Mouse (Mus musculus): ENCODE measurements around the gene Lrrc51.
"Not testable (repeated sequence)": the region's sequence is repeated elsewhere in the genome, so short reads cannot be mapped to it uniquely, and the experiment has no call there.

Gene Lrrc51

DNA sequence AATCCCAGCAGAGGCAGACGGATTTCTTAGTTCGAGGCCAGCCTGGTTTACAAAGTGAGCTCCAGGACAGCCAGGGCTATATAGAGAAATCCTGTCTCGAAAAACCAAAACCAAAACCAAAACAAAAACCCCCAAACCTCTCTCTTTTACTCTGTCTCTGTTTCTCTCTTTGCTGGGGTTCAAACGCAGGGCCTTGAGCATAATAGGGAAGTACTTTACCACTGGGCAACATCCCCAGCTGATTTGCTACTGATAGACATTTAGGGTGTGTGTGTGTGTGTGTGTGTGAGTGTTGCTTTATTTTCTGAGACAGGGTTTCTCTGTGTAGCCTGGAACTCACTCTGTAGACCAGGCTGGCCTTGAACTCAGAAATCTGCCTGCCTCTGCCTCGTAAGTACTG lies 15.3 kb upstream of the Lrrc51 start:
- in situ Hi-C loops (cut with MboI; ENCODE audit: unreplicated experiment in 2 of 2) = not testable (repeated sequence)

DNA sequence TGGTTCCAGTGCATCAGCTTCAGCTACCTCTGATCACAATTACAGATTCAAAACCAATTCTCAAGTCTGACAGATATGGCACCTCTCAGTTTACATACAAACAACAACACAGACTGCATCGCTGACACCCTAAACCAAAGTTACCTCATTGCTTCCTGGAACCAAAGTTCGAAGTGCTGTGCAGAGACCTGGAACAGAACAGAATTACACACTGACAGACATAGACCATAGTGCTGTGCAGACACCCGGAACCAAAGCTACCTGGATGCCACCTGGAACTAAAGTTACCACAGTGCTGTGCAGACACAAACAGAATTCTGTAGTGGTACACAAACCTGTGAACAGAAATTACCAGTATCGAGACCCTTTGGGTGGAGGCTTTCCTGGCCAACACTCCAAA lies 6.1 kb upstream of the Lrrc51 start:
- in situ Hi-C loops (cut with MboI; ENCODE audit: unreplicated experiment in 2 of 2) = no loop called here

DNA sequence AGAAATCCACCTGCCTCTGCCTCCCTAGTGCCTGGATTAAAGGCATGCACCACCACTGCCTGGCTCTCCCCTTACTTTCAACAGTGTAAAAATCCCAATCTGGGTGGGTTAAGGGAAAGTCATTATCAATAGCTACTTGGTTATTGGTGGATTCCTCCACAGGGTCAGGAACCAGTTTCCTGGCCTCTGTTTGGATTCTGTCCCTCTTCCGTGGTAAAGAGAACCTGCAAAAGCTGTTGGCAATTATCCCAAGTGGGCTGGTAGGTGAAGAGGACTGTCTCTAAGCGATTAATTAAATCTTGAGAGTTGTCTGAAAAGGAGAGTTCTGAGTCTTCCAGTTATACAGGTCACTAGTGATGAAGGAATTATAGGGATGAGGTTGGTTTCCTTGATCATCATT lies 4.7 kb upstream of the Lrrc51 start:
- in situ Hi-C loops (cut with MboI; ENCODE audit: unreplicated experiment in 2 of 2) = no loop called here

DNA sequence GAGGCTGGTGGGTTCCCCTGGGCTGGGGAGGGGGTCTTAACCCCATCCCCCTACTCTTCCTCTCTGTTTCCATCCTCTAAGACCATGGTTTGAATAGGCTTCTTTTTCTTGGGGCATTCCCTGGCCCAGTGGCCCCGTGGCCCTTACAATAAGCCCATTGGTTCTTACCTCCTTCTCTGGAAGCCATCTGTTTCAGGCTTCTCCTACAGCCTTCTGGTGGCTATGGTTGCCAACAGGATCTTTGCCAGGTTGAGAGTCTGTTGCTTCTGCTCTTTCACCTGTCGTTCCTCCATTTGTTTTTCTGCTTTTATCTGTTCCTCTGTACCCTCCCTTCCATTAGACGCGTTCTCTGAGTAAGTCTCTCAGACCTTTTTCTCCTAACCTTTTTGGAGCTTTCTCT lies 3.9 kb upstream of the Lrrc51 start:
- in situ Hi-C loops (cut with MboI; ENCODE audit: unreplicated experiment in 2 of 2) = no loop called here

DNA sequence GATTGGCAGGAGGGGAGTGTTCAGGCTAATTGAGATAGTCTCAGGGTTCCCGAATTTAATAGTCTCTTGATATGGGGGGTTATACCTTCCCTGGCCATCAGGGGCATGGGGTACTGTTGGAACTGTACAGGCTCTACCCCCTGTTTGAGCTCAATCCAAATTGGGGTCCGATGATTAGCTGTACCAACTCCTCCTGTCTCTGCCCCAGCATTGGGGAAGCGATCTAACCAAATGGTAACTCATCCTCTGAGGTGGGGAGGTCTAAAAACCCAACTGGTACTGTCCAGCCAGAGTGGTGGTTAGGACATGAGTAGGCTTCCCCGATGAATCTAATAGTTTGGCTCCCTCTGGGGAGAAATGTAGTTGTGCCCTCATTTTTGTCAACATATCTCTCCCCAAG lies 3.3 kb upstream of the Lrrc51 start:
- in situ Hi-C loops (cut with MboI; ENCODE audit: unreplicated experiment in 2 of 2) = no loop called here

DNA sequence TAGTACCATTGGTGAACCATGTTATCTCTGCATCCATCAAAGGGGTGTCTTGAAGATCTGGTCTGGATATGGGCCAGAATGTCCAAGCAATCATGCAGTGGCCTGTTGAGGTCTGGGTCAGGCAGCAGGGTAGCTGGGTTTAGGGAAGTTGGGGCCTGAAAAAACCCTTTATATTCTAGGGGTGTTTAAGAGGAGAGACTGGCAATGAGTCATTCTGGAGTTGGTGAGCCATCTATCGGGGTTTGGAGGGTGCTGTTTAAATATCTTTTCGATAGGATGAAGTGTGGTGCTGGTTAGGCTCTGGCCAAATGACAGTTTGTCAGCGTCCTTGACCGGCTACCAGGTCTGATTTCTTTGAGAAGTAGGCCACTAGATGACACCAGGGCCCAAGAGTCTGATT lies 2.3 kb upstream of the Lrrc51 start:
- in situ Hi-C loops (cut with MboI; ENCODE audit: unreplicated experiment in 2 of 2) = no loop called here

DNA sequence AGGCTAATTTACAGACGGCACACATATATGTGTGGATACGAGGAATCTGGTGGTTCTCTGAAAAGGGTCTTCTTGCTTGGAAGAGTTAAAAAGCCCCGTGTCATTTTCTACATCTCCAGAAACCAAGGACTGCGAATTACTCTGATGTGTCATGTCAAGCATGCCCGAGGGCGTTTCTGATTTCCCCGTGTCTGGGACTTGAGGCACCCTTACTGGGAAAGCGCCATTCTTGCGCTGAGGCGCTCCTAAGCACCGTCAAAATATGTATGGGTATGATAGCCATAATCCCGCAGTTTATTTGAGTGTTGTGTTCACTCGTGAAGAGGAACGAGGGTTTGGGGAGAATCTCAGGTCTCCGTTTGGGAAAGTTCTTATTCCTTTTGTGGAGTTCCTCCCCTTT lies 395 bp downstream of the Lrrc51 start:
- in situ Hi-C loops (cut with MboI; ENCODE audit: unreplicated experiment in 2 of 2) = loop anchor here (5.0 kb wide), 2 partner anchors 34 to 36 kb away; no protein-coding TSS in a partner anchor

DNA sequence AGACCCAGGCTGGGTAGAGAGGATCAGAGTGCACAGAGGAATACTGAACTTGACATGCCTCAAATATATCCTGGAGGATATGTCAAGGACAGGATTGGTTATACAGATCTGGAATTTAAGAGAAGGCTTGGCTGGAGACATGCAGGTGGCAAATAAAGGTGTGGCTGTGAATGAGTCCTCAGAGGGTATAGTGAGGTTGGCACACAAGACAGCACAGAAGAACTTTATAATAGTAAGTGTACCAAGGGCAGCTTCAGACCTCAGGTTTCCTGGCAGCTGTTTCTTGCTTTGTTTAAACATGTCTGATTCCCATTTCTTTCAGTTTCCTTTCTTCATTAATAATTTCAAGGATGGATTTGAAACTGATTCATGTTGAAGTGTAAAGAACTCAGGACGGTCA lies 1.1 kb downstream of the Lrrc51 start:
- in situ Hi-C loops (cut with MboI; ENCODE audit: unreplicated experiment in 2 of 2) = loop anchor here (5.0 kb wide), 2 partner anchors 35 kb away; no protein-coding TSS in a partner anchor

DNA sequence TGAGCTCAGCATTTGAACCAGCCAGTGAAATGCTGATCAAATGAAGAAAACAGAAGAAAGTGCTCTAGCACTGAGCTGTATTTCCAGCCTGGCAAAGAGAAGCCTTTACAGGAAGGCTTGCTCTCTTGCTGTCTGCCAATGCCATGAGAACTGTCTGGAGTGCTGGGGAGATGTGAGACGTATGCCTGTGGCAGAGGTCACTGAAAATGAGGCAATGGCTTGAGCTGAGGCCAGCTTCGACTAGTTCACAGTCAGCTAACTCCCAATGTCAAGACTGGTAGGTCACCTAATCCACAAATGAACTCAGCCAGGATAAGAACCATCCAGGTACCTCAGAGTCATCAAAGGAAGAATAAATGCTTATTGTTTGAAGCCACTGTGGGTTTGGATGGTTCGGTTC lies 5.6 kb downstream of the Lrrc51 start:
- in situ Hi-C loops (cut with MboI; ENCODE audit: unreplicated experiment in 2 of 2) = loop anchor here in 1 of 2 experiments (10.0 kb wide), 1 partner anchor 47 kb away; no protein-coding TSS in a partner anchor

DNA sequence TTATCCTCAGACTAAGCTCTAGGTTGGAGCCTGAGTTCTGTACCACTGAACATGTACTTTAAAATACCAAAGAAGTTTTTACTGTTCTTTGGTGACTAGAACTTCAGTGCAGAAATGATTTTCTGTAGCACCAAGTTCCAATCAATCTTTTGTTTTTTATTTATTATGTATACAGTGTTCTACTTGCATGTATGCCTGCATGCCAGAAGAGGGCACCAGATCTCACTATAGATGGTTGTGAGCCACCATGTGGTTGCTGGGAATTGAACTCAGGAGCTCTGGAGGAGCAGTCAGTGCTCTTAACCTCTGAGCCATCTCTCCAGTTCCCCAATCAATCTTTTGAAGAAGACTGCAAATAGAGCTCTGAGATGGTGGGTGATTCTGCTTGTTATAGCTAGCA lies 7.8 kb downstream of the Lrrc51 start:
- in situ Hi-C loops (cut with MboI; ENCODE audit: unreplicated experiment in 2 of 2) = loop anchor here in 1 of 2 experiments (10.0 kb wide), 1 partner anchor 49 kb away; no protein-coding TSS in a partner anchor

DNA sequence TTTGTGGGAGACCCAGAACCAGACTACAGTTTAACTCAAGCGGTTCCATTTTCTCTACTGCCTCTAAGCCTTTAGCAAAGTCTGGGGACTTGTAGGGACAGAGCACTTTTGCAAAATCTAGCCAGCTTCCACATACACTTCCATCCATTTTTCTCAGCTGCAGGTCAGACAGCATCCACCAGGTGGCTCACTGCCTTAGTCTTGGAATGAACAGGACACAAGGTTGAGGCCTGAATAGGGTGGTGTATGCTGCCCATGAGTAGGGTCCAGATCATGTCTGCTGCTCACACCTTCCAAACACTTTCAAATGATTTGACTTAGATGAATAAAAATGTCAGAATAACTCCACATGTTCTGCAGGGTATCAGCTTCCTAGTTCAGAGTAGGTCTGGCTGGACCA lies 15.6 kb downstream of the Lrrc51 start:
- in situ Hi-C loops (cut with MboI; ENCODE audit: unreplicated experiment in 2 of 2) = loop anchor here (5.0 to 10.0 kb wide), 5 partner anchors 87 to 243 kb away; partner anchors contain the start of gene Trpc2 (in 1 of the 2)

DNA sequence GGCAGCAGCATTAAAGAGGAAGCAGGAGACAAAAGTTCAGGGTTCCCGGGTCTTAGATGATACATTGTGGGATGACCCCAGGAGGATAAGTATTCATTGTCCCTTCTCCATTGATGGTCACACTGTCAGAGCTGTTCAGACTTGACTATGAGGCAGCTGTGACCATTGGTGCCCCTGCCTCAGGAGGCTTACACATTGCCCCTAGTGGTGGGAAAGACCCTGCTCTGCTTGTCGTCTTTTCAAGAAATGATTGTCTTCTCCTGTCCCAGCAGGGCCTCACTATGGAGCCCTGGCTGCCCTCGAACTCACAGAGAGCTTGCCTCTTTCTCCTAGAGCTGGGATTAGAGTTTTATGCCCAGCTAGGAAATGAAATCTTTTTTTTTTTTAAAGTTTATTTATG lies 21.7 kb downstream of the Lrrc51 start:
- in situ Hi-C loops (cut with MboI; ENCODE audit: unreplicated experiment in 2 of 2) = loop anchor here (10.0 kb wide), 2 partner anchors 93 to 237 kb away; no protein-coding TSS in a partner anchor

DNA sequence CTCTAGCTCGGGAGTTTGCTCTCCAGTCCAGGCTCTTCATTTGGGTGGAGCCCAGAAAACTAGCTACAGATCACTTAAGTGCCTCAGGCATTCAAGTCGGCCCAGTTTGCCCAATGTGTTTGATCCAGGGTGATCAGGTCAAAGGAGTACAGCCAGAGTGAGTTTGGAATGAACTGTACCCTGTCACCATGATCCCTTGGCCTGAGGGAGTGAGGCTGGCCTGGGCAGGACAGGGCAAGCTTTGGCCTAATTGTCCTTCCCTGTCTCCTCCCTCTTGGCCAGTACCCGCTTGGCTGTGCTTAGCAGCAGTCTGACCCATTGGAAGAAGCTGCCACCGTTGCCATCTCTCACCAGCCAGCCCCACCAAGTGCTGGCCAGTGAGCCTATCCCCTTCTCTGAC lies 23.6 kb downstream of the Lrrc51 start:
- in situ Hi-C loops (cut with MboI; ENCODE audit: unreplicated experiment in 2 of 2) = loop anchor here (10.0 kb wide), 2 partner anchors 95 to 235 kb away; no protein-coding TSS in a partner anchor

DNA sequence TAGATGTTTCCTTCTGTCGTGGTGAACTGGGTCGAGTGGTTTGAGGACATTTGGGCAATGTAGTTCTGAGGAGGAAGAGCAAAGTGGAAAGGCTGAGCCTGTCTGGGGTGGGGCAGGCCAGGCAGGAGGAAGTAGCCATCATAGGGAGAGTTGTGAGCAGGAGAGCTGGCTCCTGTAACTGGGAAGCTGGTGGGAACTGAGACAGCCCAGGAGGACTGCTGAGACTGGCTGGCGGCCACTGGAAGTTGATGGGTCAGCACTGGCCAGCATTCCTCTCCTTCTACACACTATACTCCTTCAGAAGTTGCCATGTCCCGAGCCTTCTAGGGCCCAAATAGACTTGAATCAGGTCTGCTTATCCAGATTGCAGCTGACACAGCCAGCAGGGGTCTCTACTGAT lies 25.3 kb downstream of the Lrrc51 start:
- in situ Hi-C loops (cut with MboI; ENCODE audit: unreplicated experiment in 2 of 2) = no loop called here

DNA sequence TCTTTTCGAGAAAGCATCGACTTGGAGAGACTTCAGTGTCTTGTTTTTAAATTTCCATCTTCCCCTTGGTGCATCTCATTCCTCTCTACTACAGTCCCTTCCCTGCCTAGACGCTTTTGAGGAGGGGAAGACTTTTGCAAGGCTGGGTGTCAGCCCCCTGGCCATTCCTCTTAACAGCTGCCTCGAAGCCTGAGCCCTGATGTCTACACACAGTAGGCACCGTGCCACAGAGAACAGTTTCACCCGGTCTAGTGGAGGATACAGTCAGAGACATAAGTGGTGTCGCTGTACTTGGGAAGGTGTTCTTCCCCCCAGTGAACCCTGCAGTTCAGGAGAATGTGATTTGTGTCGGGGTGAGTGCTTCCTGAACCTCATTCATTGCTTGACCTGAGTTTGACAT lies 27.0 kb downstream of the Lrrc51 start:
- in situ Hi-C loops (cut with MboI; ENCODE audit: unreplicated experiment in 2 of 2) = no loop called here

DNA sequence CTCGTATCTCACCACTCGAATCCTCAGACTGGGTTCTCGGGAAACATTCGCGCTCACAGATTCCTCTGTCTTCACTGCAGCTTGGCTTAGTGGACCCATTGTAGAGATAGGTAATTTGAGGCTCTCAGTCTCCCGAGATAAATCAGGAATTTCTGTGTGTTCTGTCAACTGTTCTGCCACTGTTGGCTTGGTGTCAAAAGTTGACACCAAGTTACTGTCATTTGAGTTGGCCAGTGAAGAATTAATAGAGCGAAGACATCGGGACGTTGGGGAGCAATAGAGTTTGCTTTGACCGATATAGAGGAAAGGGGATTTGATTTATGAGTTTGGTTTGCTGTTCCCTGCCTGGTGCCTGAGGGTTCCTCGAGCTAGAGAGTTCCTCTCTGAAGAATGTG lies 27.4 kb downstream of the Lrrc51 start, which contains the start of gene Tomt:
Gene Tomt (minus strand): TSS at position 73 of the 395 bp plus-strand sequence.
- in situ Hi-C loops (cut with MboI; ENCODE audit: unreplicated experiment in 2 of 2) = no loop called here

DNA sequence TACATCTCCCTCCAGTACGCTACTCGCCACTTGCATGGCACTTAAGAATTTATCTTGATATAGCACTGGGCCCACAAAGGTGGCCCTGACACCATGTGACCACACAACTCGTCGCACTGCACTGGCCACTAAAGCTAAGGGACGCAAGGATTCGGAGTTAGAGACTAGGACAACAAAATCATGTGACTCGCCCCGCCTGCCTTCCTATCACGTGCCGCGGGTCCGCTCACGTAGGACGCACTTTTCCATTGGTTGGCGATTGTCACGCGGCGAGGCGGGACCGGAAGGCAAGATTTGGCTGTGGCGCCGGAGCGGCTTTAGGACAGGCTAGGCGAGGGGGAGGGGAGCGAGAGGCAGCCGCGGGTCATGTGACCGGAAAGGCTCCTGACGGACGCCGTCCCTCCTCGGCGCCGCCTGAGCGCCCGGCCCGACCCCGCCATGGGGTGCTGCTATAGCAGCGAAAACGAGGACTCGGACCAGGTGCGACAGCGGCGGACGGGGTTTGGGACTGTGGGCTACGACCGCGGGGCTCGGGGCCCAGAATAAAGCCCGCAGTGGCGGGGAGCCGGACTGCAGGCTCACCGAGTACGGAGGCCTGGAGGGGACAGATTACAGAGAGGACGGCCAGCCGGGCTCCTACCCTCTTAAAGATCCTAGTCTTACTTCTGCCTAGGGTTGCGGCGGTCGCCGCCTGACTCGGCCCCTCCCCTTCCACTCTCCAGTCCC lies 28.0 kb downstream of the Lrrc51 start, which contains the start of gene Lamtor1:
Gene Lamtor1 (plus strand): TSS at position 344 of the 726 bp plus-strand sequence.
- in situ Hi-C loops (cut with MboI; ENCODE audit: unreplicated experiment in 2 of 2) = no loop called here

DNA sequence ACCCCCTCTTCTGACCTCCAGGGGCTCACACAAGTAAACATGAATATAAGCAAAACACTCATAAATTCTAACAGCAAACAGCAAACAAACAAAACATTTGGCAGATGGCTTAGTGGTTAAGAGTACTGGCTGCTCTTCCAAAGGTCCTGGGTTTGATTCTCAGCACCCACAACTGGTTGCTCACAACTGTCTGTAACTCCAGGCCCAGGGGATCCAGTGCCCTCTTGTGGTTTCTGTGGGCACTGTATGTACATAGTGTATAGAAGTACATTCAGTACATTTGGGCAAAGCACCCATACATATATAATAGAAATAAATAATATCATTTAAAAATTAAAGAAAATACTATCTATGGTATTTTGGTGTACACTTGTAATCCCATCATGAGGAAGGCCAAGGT lies 30.8 kb downstream of the Lrrc51 start:
- in situ Hi-C loops (cut with MboI; ENCODE audit: unreplicated experiment in 2 of 2) = no loop called here

DNA sequence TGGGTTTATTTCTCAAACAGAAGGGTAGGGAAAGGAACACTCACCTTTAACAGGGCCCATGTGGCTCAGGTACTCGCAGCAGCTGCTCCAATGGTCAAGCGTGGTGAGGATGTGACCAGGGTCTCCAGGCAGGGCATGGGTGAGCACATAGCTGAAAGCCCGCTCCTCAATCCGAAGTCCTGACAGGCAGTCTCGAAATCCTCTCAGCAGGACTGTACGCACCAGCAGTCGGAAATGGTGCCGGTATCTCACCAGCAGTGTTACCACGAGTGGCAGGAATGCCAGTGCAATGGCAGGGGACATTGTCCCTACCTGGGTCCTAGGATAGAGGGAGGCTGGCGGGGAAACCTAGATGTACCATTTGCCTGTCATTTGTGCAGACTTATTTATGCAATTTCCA lies 31.7 kb downstream of the Lrrc51 start:
- in situ Hi-C loops (cut with MboI; ENCODE audit: unreplicated experiment in 2 of 2) = no loop called here

DNA sequence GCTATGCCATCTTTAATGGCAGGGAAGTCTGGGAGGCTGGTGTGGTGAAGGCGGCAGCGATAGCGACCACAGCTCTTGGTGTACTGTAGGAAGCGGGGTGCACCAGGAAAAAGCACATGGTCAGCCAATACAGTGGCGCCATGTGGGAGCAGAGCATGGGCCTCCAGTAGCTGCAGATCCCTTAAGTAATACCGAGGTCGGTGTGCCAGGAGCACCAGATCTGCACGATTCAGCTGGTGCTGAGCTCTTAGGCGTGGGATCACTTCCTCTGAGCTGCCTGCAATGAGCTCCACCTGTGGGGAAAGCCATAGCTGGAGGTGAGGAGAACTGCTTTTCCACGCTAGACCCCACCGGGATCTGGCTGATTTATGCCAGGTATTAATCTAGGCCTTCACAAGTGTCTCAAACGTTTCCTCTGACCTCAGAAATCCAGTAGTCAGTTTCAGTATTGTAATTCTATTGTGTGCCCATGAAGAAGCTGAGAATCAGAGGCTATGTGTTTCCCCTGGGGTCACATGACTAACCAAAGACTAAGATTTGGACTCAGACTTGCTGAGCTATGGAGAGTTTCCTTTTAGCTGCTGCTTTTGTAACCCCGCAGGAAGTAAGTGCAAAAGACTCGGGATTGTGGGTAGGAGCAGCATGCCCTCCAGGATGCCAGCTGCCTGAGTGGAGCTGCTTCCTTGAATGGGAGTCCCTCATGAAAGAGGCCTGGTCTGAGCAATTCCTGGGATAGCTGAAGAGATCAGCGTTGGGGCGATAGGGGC lies 33.2 kb downstream of the Lrrc51 start:
- in situ Hi-C loops (cut with MboI; ENCODE audit: unreplicated experiment in 2 of 2) = no loop called here
